Mouse (Mus musculus) megakaryocyte progenitor cell, adult 5-6 weeks (primary cell): Measurements from ENCODE around the gene Aldoart2. TPM values are rescaled to one million over a fixed set of nuclear protein-coding genes. Genes with fewer than 3 reads are reported as not detected.
"Not testable (repeated sequence)": the region's sequence is repeated elsewhere in the genome, so short reads cannot be mapped to it uniquely, and the experiment has no call there.

Experiments used
- ATAC-seq: replicated peaks from 2 replicates; pipeline ENCODE4 v1.8.0; 2016; ENCODE audit warnings: mild to moderate bottlenecking, moderate TSS enrichment, inconsistent platforms; ENCODE audit not compliant: poor library complexity
- total RNA-seq, 2 experiments: library from RNA; stranded (forward) in 1 of 2; stranded (reverse) in 1 of 2; fragments of 157-497, 149-512 nt in 1 of 2; fragments of 200-1000 nt in 1 of 2; gene quantifications; 2 replicates each; pipeline versions ENCODE4 v1.2.3 to v1.2.4; 2015 to 2017

The Aldoart2 gene
- total RNA-seq, 2 experiments from 2014 or later = not detected

GRCm38 (mm10) chr12:55573089-55573488 lies 8.1 kb downstream of the Aldoart2 start:
- no peak for ATAC-seq

DNA sequence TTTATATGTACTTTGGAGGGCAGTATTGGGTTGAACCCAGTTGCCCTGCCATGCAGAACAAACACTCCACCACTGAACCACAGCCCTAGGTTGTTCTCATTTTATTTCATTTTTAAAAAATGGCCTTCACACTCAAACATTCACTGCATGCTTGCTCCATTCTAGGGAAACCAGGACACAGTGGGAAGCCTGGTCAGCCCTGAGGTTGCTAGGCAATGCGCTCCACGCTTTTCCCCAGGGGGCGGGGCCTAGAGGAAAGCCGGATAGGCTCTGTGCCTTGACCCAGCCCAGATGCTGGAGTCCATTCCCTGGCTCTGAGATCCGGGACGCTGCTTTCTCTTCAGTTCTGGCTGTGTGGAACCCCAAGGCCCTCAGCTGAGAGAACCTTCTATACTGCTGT lies 8.8 kb downstream of the Aldoart2 start:
- ATAC-seq = no peak

GRCm38 (mm10) chr12:55586936-55587335 lies 21.9 kb downstream of the Aldoart2 start:
- ATAC-seq = not testable (repeated sequence)

GRCm38 (mm10) chr12:55598537-55598886 lies 33.5 kb downstream of the Aldoart2 start:
- ATAC-seq = no peak

DNA sequence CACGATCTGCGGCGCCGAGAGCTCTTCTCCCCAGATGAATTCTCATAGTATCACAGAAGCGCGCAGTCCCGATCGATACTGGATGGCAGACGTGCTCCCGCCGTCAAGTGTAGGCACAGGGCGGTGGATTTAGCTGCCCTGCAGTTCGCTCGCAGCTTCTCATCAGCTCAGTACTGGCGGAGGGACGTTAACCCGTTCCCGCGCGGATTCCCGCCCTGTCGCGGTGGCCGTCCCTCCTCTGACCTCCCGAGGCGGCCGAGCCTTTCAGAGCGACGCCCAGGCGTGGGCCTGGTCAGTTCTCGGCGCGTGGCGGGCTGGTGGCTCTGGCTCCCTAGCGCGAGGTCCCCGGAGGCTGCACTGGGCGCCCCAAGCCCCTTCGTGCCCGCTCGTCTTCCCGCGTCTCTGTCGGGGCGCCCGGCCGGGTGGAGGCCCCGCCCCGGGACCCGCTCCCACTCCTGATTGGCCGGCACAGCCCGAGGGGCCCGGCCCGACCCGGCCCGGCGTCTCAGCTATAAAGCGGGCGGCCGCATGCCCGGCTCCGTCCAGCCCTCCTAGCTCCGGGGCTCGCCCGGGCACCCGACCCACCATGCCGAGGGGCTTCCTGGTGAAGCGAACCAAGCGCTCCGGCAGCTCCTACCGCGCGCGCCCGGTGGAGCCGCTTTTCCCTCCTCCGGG lies 34.0 kb downstream of the Aldoart2 start, which contains the start of gene Insm2:
TSS of gene Insm2 (plus strand) at position 541 of the 675 bp plus-strand sequence.
- ATAC-seq = no peak

GRCm38 (mm10) chr12:55599639-55600502 lies 34.8 kb downstream of the Aldoart2 start:
- peak; percentile 94 for ATAC-seq

DNA sequence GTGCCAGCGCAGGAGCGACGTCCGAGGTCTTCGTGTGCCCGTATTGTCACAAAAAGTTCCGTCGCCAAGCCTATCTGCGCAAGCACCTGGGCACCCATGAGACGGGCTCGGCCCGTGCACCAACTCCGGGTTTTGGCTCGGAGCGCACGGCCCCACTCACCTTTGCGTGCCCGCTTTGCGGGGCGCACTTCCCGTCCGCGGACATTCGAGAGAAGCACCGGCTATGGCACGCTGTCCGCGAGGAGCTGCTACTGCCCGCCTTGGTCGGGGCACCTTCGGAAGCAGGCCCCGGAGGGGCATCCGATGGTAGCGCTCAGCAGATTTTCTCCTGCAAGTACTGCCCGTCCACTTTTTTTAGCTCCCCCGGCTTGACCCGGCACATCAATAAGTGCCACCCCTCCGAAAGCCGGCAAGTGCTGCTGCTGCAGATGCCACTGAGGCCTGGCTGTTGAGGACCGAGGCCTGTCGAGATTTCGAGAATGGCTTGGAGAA lies 35.5 kb downstream of the Aldoart2 start:
- no peak for ATAC-seq

GRCm38 (mm10) chr12:55604411-55604810 lies 39.4 kb downstream of the Aldoart2 start:
- ATAC-seq = no peak

GRCm38 (mm10) chr12:55607902-55608301 lies 42.9 kb downstream of the Aldoart2 start:
- ATAC-seq = no peak

DNA sequence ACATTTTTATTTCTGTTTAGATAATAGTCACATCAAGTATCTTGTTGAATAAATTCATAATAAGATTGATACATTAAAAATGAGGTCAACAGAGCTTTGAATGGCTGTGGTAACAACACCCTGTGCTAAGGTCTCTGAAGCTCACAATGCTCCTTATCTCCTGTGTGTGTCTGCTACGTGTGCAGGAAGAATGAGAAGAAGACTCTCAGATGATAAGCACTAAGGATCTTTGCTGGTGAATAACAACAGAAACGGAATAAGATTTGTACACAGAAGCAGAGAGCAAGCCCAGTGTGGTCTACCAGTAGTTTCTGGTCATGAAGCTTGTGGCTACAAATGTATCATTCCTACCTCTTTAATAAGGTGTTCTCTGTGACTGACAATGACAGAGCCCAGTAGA lies 45.8 kb downstream of the Aldoart2 start:
- peak; percentile 46; the same call in 1 of the 2 replicates for ATAC-seq

Other genes starting within 250 kb of the Aldoart2 start
- 372 and 397 TPM in 2 replicates for gene Psma6, start 181.0 kb upstream of the Aldoart2 start, total RNA-seq (2015)
- 362 TPM in 2 replicates for gene Psma6, start 181.0 kb upstream of the Aldoart2 start, total RNA-seq (2017)
- gene Nfkbia, start 72.6 kb upstream of the Aldoart2 start, total RNA-seq (2015) = 40.6 and 85.4 TPM in 2 replicates
- 36.4 and 69.6 TPM in 2 replicates for gene Nfkbia, start 72.6 kb upstream of the Aldoart2 start, total RNA-seq (2017)
- gene Insm2, start 34.2 kb downstream of the Aldoart2 start, total RNA-seq (2015) = not detected in 2 replicates
- not detected in 2 replicates for gene Insm2, start 34.2 kb downstream of the Aldoart2 start, total RNA-seq (2017)